Comparison of ENCODE assay signal across 14 mouse cellular contexts in the genomic region with DNA sequence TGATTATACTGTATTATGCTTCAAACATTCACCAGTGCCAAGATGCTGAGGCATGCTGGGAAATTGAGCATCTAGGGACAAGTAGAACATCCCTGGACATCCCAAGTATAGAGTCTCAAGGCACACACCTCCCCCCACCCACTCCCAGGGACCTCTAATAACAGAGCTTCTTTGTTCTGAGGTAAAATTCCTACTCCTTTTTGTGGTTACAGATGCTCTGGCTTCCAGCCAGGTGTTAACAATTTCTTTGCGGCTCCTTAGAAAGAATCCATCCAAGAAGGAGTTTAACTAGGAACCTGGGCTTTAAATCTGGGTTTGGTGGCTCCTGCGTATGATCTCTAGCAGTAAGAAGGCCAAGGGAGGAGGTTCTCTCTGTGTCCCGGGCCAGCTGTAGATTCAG. TPM values are rescaled to one million over a fixed set of nuclear protein-coding genes. Genes with fewer than 3 reads are reported as not detected.
DNase-seq lines count a peak whose midpoint lies in the region; ATAC-seq lines count a peak whose summit lies in the region.
"Had no signal": no experiment of that assay in that cellular context is flagged by ENCODE, and none has a peak within 500 bp of the region (broad histone marks: within the 10 kb centered on the region; RNA-seq: fewer than 3 reads in every experiment).

No protein-coding gene starts in this region.

- H3K9ac ChIP-seq in hindbrain, embryonic 11.5 days (ENCODE audit: low read depth, low read length), result no peak overlapping the region
- H3K9ac ChIP-seq in forebrain, embryonic 14.5 days (ENCODE audit: low read length), result no peak overlapping the region

- 0 out of 2 replicates have a peak overlapping the region, but pooled peaks have one; percentile 50 for H3K27ac ChIP-seq in hindbrain, embryonic 10.5 days
- H3K27ac ChIP-seq in hindbrain, embryonic 11.5 days (ENCODE audit: low read depth, low read length), result no peak overlapping the region
- H3K27ac ChIP-seq in forebrain, embryonic 14.5 days (ENCODE audit: low read depth, low read length), result peak overlapping the region; percentile 52; the same call in 1 of the 2 replicates
- H3K27ac ChIP-seq: heart, embryonic 10.5 days had no signal

- peaks cover 84% of the 10 kb centered on the region for H3K36me3 ChIP-seq in hindbrain, embryonic 10.5 days
- no peaks in the 10 kb centered on the region; the same call in 1 of the 2 replicates for H3K36me3 ChIP-seq in hindbrain, embryonic 11.5 days (ENCODE audit: control insufficient read depth, insufficient read depth, low read length)
- peaks cover 8% of the 10 kb centered on the region; the same call in 1 of the 2 replicates for H3K36me3 ChIP-seq in forebrain, embryonic 14.5 days (ENCODE audit: control insufficient read depth, insufficient read depth, low read length)

- no peak for ATAC-seq in hindbrain, embryonic 11.5 days (ENCODE audit: low FRiP score)
- ATAC-seq in forebrain, embryonic 14.5 days, result no peak
- ATAC-seq: inflammation-experienced regulatory T-cells, adult 6 months had no signal

- H3K4me3 ChIP-seq in hindbrain, embryonic 10.5 days, result no peak overlapping the region
- no peak overlapping the region for H3K4me3 ChIP-seq in hindbrain, embryonic 11.5 days (ENCODE audit: low read depth, low read length)
- no peak overlapping the region for H3K4me3 ChIP-seq in forebrain, embryonic 14.5 days (ENCODE audit: low read depth, low read length)
- H3K4me3 ChIP-seq: heart, embryonic 10.5 days had no signal

- no peak for DNase-seq in hindbrain, embryonic 10.5 days (ENCODE audit: low spot score)
- DNase-seq in hindbrain, embryonic 11.5 days (ENCODE audit: low spot score), result no peak
- DNase-seq in right cerebral cortex, adult 18-20 months, result peak; percentile 20
- no peak for DNase-seq in right cerebral cortex, postnatal 36 days (ENCODE audit: low spot score in 2 of 2)
- DNase-seq in forebrain, embryonic 14.5 days (ENCODE audit: low spot score), result peak; percentile 62
- no peak for DNase-seq in adrenal gland, postnatal 10 days
- no peak for DNase-seq in urinary bladder, postnatal 14 days (ENCODE audit: low spot score)
- DNase-seq in cerebellum, adult 8-10 months, result no peak
- DNase-seq: cerebellum, postnatal 25 days; kidney, postnatal 36 days; lung, postnatal 14 days had no signal

- no peaks in the 10 kb centered on the region for H3K9me3 ChIP-seq in hindbrain, embryonic 10.5 days
- H3K9me3 ChIP-seq in hindbrain, embryonic 11.5 days (ENCODE audit: control insufficient read depth, low read length), result no peaks in the 10 kb centered on the region
- no peaks in the 10 kb centered on the region for H3K9me3 ChIP-seq in forebrain, embryonic 14.5 days (replicated peaks; ENCODE audit: control insufficient read depth, low read length)
- H3K9me3 ChIP-seq: heart, embryonic 10.5 days had no signal

- H3K27me3 ChIP-seq in hindbrain, embryonic 10.5 days (ENCODE audit: insufficient read depth, poor library complexity, severe bottlenecking), result no peaks in the 10 kb centered on the region
- H3K27me3 ChIP-seq in hindbrain, embryonic 11.5 days (ENCODE audit: control insufficient read depth, insufficient read depth, low read length), result no peaks in the 10 kb centered on the region
- no peaks in the 10 kb centered on the region for H3K27me3 ChIP-seq in forebrain, embryonic 14.5 days (replicated peaks; ENCODE audit: control insufficient read depth, insufficient read depth, low read length)

- WGBS in hindbrain, embryonic 10.5 days, result 82% methylated on average over 3 of the region's 3 CpGs
- 86% methylated on average over 3 of the region's 3 CpGs for WGBS in hindbrain, embryonic 11.5 days
- 21% methylated on average over 3 of the region's 3 CpGs for WGBS in forebrain, embryonic 14.5 days

- no peak overlapping the region for H3K4me2 ChIP-seq in hindbrain, embryonic 11.5 days (replicated peaks; ENCODE audit: low read depth, low read length)
- H3K4me2 ChIP-seq in forebrain, embryonic 14.5 days (ENCODE audit: low read length), result no peak overlapping the region

- H3K4me1 ChIP-seq in hindbrain, embryonic 10.5 days (replicated peaks), result peaks cover 49% of the 10 kb centered on the region
- H3K4me1 ChIP-seq in hindbrain, embryonic 11.5 days (replicated peaks; ENCODE audit: control insufficient read depth, insufficient read depth, low read length), result peaks cover 7% of the 10 kb centered on the region
- peaks cover 26% of the 10 kb centered on the region for H3K4me1 ChIP-seq in forebrain, embryonic 14.5 days (ENCODE audit: control insufficient read depth, insufficient read depth, low read length)

RNA-seq across cellular contexts. Expression of a gene that starts 22.6 kb away (rescaled TPM):
- 345 and 380 TPM in 2 replicates for polyA plus RNA-seq in hindbrain, embryonic 10.5 days (2016; fragmentation: Nextera tagmentation; extraction: Ambion mirVana)
- polyA plus RNA-seq in hindbrain, embryonic 11.5 days (2014; fragmentation: Nextera tagmentation; extraction: Ambion mirVana), result 311 and 319 TPM in 2 replicates
- 215 and 245 TPM in 2 replicates for polyA plus RNA-seq in forebrain, embryonic 14.5 days (2014; fragmentation: Nextera tagmentation; extraction: Ambion mirVana)
- 10 to 100 TPM; 32.4 to 33.0 TPM for total RNA-seq in adrenal gland, postnatal 10 days (2021)

RNA-seq across cellular contexts. Expression of a gene that starts 36.9 kb away (rescaled TPM):
- polyA plus RNA-seq in hindbrain, embryonic 10.5 days (2016; fragmentation: Nextera tagmentation; extraction: Ambion mirVana), result 2.2 and 3.8 TPM in 2 replicates
- 2.9 and 5.2 TPM in 2 replicates for polyA plus RNA-seq in hindbrain, embryonic 11.5 days (2014; fragmentation: Nextera tagmentation; extraction: Ambion mirVana)
- polyA plus RNA-seq in forebrain, embryonic 14.5 days (2014; fragmentation: Nextera tagmentation; extraction: Ambion mirVana), result 10.2 and 14.7 TPM in 2 replicates
- total RNA-seq in adrenal gland, postnatal 10 days (2021), result 100 to 1,000 TPM; 157 to 462 TPM
- total RNA-seq: monocyte, adult 5-6 weeks had no signal
- polyA plus RNA-seq: inflammation-experienced regulatory T-cells, adult 6 months had no signal

Comparison
In these comparisons a context has a peak if more than half of its experiments do, and no peak if none do; other contexts are left out.
1. DNase-seq: peak in right cerebral cortex, adult 18-20 months (single experiment) and forebrain, embryonic 14.5 days (single experiment); none in hindbrain, embryonic 10.5 days (single experiment), hindbrain, embryonic 11.5 days (single experiment), right cerebral cortex, postnatal 36 days (0 of 2), adrenal gland, postnatal 10 days (single experiment), urinary bladder, postnatal 14 days (single experiment) and cerebellum, adult 8-10 months (single experiment).